Comparison of ENCODE assay signal across 27 mouse cellular contexts in the genomic region with DNA sequence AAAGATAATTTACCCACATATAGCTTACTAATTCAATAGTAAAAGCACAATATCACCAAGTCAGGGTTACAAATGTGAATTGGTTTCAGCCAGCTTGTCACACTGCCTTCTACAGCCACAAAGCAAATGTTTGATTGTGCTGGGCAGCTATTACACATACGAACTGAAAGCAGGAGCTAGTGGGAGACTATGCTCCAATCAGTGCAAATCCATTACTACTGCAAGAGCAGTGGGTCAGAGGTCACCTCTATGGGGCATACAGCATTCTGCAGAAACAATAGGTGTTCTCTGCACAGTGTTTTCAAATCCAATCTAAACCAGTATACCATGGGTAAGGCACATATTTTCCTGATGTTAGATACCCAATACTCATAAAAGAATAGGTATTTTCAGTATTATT. TPM values are rescaled to one million over a fixed set of nuclear protein-coding genes. Genes with fewer than 3 reads are reported as not detected.
DNase-seq lines count a peak whose midpoint lies in the region; ATAC-seq and TF ChIP-seq lines count a peak whose summit lies in the region.
"Had no signal": no experiment of that assay in that cellular context is flagged by ENCODE, and none has a peak within 500 bp of the region (broad histone marks: within the 10 kb centered on the region; RNA-seq: fewer than 3 reads in every experiment).

No protein-coding gene starts in this region.

- H3K27ac ChIP-seq in hindbrain, embryonic 12.5 days: 0 out of 2 replicates have a peak overlapping the region, but pooled peaks have one; percentile 30
- no peak overlapping the region for H3K27ac ChIP-seq in hindbrain, embryonic 14.5 days
- H3K27ac ChIP-seq in liver, postnatal 0 days (ENCODE audit: low read depth): peak overlapping the region; percentile 48; the same call in 1 of the 2 replicates
- H3K27ac ChIP-seq: embryonic facial prominence, embryonic 15.5 days; heart, embryonic 10.5 days; hindbrain, embryonic 15.5 days; intestine, embryonic 15.5 days; layer of hippocampus, adult 2 months; neural tube, embryonic 12.5 days had no signal

- intact Hi-C loops in heart, postnatal 10 days (cut with DNase I): no loop called here

- no peak; the same call in 1 of the 2 replicates for ATAC-seq in hindbrain, embryonic 12.5 days (ENCODE audit: low FRiP score)
- ATAC-seq in hindbrain, embryonic 14.5 days (ENCODE audit: low FRiP score): no peak
- peak; percentile 94 for ATAC-seq in liver, postnatal 0 days
- ATAC-seq: forebrain, embryonic 16.5 days; intestine, embryonic 15.5 days; Patski had no signal

- H3K36me3 ChIP-seq in hindbrain, embryonic 12.5 days: no peaks in the 10 kb centered on the region
- H3K36me3 ChIP-seq in hindbrain, embryonic 14.5 days (replicated peaks; ENCODE audit: control insufficient read depth, insufficient read depth): no peaks in the 10 kb centered on the region
- no peaks in the 10 kb centered on the region for H3K36me3 ChIP-seq in liver, postnatal 0 days (replicated peaks; ENCODE audit: insufficient read depth, low read length)
- H3K36me3 ChIP-seq: embryonic facial prominence, embryonic 15.5 days; heart, embryonic 10.5 days; hindbrain, embryonic 15.5 days; intestine, embryonic 15.5 days; neural tube, embryonic 12.5 days had no signal

- H3K4me1 ChIP-seq in hindbrain, embryonic 12.5 days: peaks cover 26% of the 10 kb centered on the region
- H3K4me1 ChIP-seq in hindbrain, embryonic 14.5 days (replicated peaks; ENCODE audit: control insufficient read depth, insufficient read depth, low read length): peaks cover 12% of the 10 kb centered on the region
- peaks cover 5% of the 10 kb centered on the region; the same call in 1 of the 2 replicates for H3K4me1 ChIP-seq in liver, postnatal 0 days (ENCODE audit: insufficient read depth)
- H3K4me1 ChIP-seq: embryonic facial prominence, embryonic 15.5 days; intestine, embryonic 15.5 days had no signal

- no peak for TF ChIP-seq CTCF in brain, embryonic 14.5 days (IDR thresholded peaks at IDR 0.05; ENCODE audit: borderline replicate concordance, extremely low read depth, insufficient read depth, insufficient read length)
- no peak for TF ChIP-seq CTCF in liver, postnatal 0 days (IDR thresholded peaks at IDR 0.05; ENCODE audit: low read depth)

- no peaks in the 10 kb centered on the region for H3K9me3 ChIP-seq in hindbrain, embryonic 12.5 days (replicated peaks)
- no peaks in the 10 kb centered on the region for H3K9me3 ChIP-seq in hindbrain, embryonic 14.5 days (ENCODE audit: control insufficient read depth, low read length)
- H3K9me3 ChIP-seq in liver, postnatal 0 days (ENCODE audit: low read length): no peaks in the 10 kb centered on the region
- H3K9me3 ChIP-seq: embryonic facial prominence, embryonic 15.5 days; G1E; heart, embryonic 10.5 days; hindbrain, embryonic 15.5 days; intestine, embryonic 15.5 days; neural tube, embryonic 12.5 days had no signal

- H3K4me2 ChIP-seq in hindbrain, embryonic 12.5 days (replicated peaks): no peak overlapping the region
- no peak overlapping the region for H3K4me2 ChIP-seq in hindbrain, embryonic 14.5 days (replicated peaks)
- no peak overlapping the region for H3K4me2 ChIP-seq in liver, postnatal 0 days (ENCODE audit: low read depth, low read length)
- H3K4me2 ChIP-seq: embryonic facial prominence, embryonic 15.5 days; hindbrain, embryonic 15.5 days; intestine, embryonic 15.5 days; neural tube, embryonic 12.5 days had no signal

- TF ChIP-seq EP300 in liver, postnatal 0 days (IDR thresholded peaks at IDR 0.05; ENCODE audit: low read depth): no peak

- DNase-seq in hindbrain, embryonic 14.5 days (ENCODE audit: low spot score): no peak
- peak; percentile 48 for DNase-seq in brain, embryonic 14.5 days (ENCODE audit: low read depth)
- peak; percentile 32 for DNase-seq in embryo, embryonic 11 days
- DNase-seq in liver, postnatal 0 days: peak; percentile 17
- DNase-seq in heart, postnatal 10 days: no peak
- DNase-seq in left cerebral cortex, adult 8-10 months (ENCODE audit: low spot score in 2 of 2): no peak
- DNase-seq: B cell, adult 2 months; cerebellum, adult 18-20 months; cerebellum, postnatal 14 days; gastrocnemius, postnatal 10 days; kidney, adult 8-10 months; kidney, postnatal 25 days; lung, adult 18-20 months; lung, postnatal 10 days; right cerebral cortex, postnatal 14 days; spleen, adult 18-20 months had no signal

- no peaks in the 10 kb centered on the region for H3K27me3 ChIP-seq in hindbrain, embryonic 12.5 days
- H3K27me3 ChIP-seq in hindbrain, embryonic 14.5 days (ENCODE audit: control insufficient read depth, insufficient read depth, low read length): no peaks in the 10 kb centered on the region
- H3K27me3 ChIP-seq in liver, postnatal 0 days (ENCODE audit: insufficient read depth, low read length): no peaks in the 10 kb centered on the region
- H3K27me3 ChIP-seq: CH12.LX; embryonic facial prominence, embryonic 15.5 days; hindbrain, embryonic 15.5 days; intestine, embryonic 15.5 days; neural tube, embryonic 12.5 days; Patski had no signal

- no peak overlapping the region for H3K9ac ChIP-seq in hindbrain, embryonic 12.5 days
- no peak overlapping the region for H3K9ac ChIP-seq in hindbrain, embryonic 14.5 days
- H3K9ac ChIP-seq in liver, postnatal 0 days (replicated peaks): no peak overlapping the region
- H3K9ac ChIP-seq: embryonic facial prominence, embryonic 15.5 days; hindbrain, embryonic 15.5 days; intestine, embryonic 15.5 days; neural tube, embryonic 12.5 days had no signal

- no peak overlapping the region for H3K4me3 ChIP-seq in hindbrain, embryonic 12.5 days
- H3K4me3 ChIP-seq in hindbrain, embryonic 14.5 days (replicated peaks; ENCODE audit: low read length): no peak overlapping the region
- no peak overlapping the region for H3K4me3 ChIP-seq in liver, postnatal 0 days (ENCODE audit: low read depth, low read length)
- H3K4me3 ChIP-seq: embryonic facial prominence, embryonic 15.5 days; heart, embryonic 10.5 days; hindbrain, embryonic 15.5 days; intestine, embryonic 15.5 days; layer of hippocampus, adult 2 months; neural tube, embryonic 12.5 days had no signal

- TF ChIP-seq POLR2A in brain, embryonic 14.5 days (IDR thresholded peaks at IDR 0.05; ENCODE audit: borderline replicate concordance, extremely low read depth, insufficient read depth, insufficient read length, poor library complexity, severe bottlenecking): no peak

- 10% methylated on average over 1 of the region's 1 CpGs for WGBS in hindbrain, embryonic 12.5 days
- WGBS in hindbrain, embryonic 14.5 days: 16% methylated on average over 1 of the region's 1 CpGs
- 60% methylated on average over 1 of the region's 1 CpGs for WGBS in liver, postnatal 0 days (ENCODE audit: insufficient replicate concordance)

RNA-seq across cellular contexts. Expression of a gene that starts 27.4 kb away (rescaled TPM):
- polyA plus RNA-seq in hindbrain, embryonic 12.5 days (2016; fragmentation: Nextera tagmentation; extraction: Ambion mirVana): 31.4 and 37.0 TPM in 2 replicates
- polyA plus RNA-seq in hindbrain, embryonic 14.5 days (2014; fragmentation: Nextera tagmentation; extraction: Ambion mirVana): 19.4 and 22.9 TPM in 2 replicates
- polyA plus RNA-seq in brain, embryonic 14.5 days (2012; rRNA removed): 5.8 and 7.2 TPM in 2 replicates
- polyA plus RNA-seq in liver, postnatal 0 days (2015; fragmentation: Nextera tagmentation; extraction: Ambion mirVana): 6.4 and 8.7 TPM in 2 replicates
- total RNA-seq in heart, postnatal 10 days (2021): 10 to 100 TPM; 29.2 to 32.1 TPM
- total RNA-seq in left cerebral cortex, adult 8-10 months (2022): 10 to 100 TPM; 21.7 to 40.8 (median 26.9) TPM

Comparison
In these comparisons a context has a peak if more than half of its experiments do, and no peak if none do; other contexts are left out.
1. DNase-seq: peak in brain, embryonic 14.5 days (single experiment), embryo, embryonic 11 days (single experiment) and liver, postnatal 0 days (single experiment); none in hindbrain, embryonic 14.5 days (single experiment), heart, postnatal 10 days (0 of 2) and left cerebral cortex, adult 8-10 months (0 of 2).